Mouse (Mus musculus): ENCODE measurements at regions not wholly inside any gene's neighbourhood (a gene's known extent, or its start where the extent isn't known, plus 50 kb on each side); places are given as distances from the start of the nearest gene placed in this dataset.

DNA sequence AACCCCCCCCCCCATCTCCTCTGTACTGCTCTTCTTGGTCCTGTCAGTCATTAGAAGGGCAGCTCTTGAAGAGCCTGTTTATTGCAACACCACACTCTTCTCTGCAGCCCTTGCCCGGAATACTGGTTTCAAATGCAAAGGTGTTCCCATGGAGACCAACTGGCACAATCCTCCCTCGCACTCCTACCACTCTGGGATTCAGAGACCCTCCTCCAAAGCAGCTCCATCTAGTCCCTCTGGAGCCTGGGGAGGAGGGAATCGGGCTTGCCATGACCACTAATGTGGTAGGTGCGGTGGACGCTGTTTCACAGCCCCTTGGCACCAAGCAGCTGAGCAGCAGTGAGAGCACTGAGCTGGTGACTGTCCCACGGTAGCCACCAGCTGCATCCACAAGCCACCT, 83.1 kb downstream of the Stk35 start:
- DNase-seq (ENCODE audit: low spot score in 2 of 2): no peak

- DNase-seq (ENCODE audit: low spot score in 2 of 2): no peak
Measured at GRCm38 (mm10) chr2:129884316-129884715, 84.0 kb downstream of the Stk35 start.

GRCm38 (mm10) chr2:129885536-129885935, 85.2 kb downstream of the Stk35 start:
- peak in 1 of 2 experiments; percentile 44 for DNase-seq (ENCODE audit: low spot score in 2 of 2)

GRCm38 (mm10) chr2:129893231-129893630, 92.9 kb downstream of the Stk35 start:
- DNase-seq (ENCODE audit: low spot score in 2 of 2): peak in 1 of 2 experiments; percentile 20

DNA sequence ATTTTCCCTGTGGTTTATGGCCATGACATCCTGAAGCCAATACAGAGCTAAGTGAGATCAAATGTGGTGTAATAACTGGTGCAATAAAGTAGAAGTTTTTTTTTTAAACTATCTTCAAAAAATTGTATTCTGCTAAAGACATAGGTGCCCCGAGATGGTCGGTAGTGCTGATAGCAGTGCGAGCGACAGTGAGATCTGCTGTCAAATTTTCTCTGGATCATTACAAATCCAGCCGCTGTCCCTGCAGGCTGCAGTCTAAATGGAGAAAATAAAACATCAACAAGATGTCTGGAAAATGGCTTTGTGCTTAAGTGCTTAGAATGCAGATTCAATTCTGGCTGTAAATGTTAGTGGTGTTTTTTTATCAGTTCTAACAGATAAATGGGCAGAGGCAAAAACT, 93.5 kb downstream of the Stk35 start:
- no peak for DNase-seq (ENCODE audit: low spot score in 2 of 2)

DNA sequence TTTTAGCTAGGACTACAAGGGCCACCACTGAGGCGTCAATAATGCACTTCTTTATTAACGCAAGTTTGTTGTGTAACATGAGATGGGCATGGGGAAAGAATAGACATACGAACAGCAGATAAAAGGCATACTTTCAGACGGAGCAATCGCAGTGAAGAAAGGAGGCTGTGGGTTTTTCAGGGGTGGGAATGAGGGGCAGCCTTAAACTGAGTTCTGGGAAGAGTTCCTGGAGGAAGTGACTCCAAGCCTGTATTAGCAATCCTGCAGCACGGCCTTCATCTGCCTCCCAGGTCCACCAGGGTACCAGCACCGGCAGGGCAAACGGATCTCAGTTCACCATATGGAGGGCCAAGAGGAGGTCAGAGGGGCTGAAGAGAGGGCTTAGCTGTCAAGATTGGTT, 94.6 kb downstream of the Stk35 start:
- DNase-seq (ENCODE audit: low spot score in 2 of 2): no peak

DNA sequence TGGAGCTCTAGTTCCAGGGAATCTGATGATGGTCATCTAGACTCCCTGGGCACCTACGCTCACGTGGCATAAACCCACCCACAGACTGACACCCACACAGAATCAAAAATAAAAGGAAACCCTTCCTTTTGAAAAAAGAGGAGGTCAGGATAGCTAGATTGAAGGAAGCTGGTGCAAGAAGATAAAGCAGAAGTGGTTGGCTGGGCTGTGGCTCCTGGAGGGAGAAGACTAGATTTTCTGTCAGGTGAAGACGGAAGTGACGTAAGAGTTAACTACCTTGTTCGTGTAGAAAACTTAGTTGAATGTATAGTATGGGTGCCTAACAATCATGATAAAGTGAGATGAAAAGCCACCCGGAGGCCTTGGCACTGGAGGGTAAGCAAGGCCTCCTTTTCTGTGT, 95.1 kb downstream of the Stk35 start:
- DNase-seq (ENCODE audit: low spot score in 2 of 2): no peak

DNA sequence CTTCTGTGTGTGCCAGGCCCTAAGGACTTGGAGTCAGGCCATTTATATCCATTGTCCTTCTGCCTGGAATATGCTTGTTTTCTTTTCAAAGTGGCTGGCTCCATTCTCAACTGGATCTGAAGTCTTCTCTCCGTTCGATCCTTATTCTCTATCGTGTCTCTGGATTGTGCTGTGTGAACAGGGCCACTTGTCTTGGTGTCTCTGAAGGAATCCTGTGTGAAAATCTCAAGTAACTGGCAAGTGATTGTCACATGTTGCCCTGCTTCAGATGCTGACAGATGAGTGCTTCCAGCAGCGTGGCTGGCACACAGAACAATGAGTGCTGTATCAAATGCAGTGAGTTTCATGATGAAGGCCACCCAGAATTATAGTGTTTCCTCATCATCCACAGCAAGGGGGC, 96.4 kb downstream of the Stk35 start:
- DNase-seq (ENCODE audit: low spot score in 2 of 2): no peak

DNA sequence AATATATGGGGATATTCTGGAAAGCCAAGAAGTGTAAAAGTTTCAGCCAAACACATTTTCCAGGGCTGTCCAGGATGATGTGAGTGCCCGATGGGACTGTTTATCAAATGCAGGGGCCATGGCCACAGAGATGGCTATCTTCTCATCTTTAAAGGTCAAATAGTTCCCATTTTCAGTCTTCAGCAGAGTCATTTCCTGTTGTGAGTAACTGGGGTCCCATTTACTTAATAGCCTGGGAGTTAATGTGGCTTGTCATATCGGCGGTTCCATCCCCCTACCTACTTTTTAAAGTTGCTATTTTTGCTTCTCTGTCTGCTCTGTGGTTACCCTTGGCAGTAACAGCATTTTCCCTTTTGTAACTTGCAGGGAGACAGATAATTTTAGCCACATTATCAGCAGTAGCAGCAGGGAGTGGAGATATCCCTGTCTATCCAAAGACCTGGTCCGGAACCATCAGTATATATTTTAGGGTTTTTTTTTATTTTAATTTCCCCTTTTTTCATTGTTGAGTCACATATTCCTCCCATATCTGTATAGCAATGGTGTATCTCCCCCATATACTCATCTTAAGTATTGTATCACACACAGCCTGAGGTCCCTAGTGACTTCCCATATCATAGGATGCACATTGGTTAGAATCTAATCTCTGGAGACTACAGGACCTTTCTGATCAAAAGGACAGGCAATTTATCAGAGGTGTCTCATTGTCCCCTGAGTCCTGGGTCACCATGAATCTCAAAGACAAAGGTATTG, 103.2 kb downstream of the Stk35 start:
- DNase-seq (ENCODE audit: low spot score in 2 of 2): no peak

DNA sequence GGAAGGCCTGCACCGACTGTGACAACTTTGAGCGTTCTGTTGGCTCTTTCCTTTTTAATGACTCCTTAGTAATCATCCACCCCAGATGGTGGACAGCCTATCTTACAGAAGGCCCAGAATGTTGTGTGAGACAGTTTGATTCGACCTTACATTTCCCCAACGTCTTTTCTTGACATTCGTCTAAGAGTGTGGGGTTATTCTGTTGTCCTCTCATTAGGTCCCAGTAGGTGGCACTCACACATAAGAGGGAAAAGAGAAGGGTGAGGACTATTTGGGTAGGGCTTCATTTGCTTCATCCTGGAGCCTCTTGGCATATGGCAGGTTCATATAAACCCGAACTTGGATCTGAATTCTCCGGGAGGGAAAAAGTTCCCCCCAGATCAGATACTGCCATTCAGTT, 104.4 kb downstream of the Stk35 start:
- no peak for DNase-seq (ENCODE audit: low spot score in 2 of 2)

DNA sequence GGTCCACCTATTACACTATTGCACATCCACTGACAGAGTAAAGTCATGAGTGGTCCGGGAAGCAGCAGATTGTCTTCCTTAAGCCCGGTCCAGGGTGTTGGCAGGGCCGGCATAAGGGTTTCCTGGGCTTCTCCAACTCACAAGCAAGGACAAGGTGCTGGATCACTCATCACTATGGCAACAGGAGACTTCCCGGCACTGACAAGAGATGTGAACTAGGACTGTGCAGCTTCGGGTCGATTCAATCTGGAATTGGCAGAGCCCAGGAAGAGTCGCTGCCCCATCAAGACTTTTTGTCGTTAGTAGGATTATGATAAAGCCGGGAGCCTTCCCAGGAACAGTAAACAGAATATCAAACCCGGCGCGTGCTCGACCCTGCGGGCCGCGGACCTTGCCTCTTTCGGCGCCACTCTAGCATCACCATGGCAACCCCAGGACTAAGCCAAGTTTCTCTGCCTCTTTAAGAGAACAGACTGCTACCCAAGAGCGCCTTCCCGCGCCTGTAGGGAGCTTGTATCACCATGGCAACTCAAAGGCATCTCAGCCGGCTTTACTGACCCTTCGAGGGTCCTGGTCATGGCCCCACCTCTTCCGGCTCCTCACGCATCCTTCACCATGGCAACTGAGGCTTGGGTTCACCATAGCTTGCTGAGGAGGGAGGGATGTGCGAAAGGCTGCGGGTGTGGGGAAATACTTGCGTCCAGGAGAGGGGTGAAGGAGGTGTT, 103.3 kb upstream of the Tgm3 start:
- no peak for DNase-seq (ENCODE audit: low spot score in 2 of 2)

DNA sequence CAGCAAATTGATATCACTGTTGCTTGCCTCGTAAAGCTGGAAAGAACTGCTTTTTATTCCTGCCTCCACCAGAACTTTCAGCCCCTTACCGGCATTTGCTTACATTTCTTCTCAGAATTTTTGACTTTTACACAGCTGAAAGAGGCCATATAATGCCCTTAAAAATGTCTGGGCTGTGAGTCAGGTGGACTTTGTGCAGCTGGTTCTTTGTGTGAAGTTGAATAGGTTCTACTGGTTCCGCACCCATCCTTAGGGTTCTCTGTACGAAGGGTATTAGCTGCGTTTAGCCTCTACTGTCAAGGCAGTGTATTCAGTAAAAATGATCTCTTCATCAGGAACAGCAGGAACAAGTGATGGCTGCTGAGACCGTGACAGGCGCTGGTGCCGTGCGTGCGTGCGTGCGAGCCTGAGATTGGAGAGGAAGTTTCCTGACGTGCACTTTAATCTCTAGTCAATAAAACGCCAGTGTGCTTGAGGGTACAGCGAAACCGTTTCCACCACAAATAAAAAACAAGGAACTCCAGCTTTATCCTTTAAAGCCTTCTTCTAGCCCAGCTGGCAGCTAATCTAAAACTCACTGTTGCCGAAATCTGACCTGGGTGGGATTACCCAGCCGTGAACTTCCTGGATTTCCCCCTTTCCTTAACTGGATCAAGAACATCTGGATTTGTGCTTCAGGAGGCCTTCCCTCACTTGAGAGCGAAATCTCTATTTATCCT, 100.8 kb upstream of the Tgm3 start:
- no peak for DNase-seq (ENCODE audit: low spot score in 2 of 2)

DNA sequence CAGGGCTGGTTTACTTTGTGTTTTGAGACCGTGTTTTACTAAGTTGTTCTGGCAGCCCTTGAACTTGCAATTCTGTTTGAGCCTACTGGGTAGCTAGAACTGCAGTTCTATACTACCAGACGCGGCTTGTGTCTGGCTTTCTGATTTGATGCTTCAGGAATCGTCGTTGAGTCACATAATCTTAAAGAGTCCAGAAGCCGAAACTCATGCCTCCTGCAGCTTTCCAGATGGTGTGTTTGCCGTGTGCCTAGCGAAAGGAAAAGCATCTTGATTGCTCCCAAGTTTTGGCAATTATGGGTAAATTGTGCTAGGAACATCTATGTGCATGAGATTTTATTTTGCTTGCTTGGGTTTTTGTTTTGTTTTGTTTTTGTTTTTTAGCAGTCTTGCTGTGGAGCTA, 99.6 kb upstream of the Tgm3 start:
- DNase-seq (ENCODE audit: low spot score in 2 of 2): no peak

GRCm38 (mm10) chr2:129914261-129914660, 97.9 kb upstream of the Tgm3 start:
- DNase-seq (ENCODE audit: low spot score in 2 of 2): no peak

GRCm38 (mm10) chr2:129916411-129916810, 95.7 kb upstream of the Tgm3 start:
- no peak for DNase-seq (ENCODE audit: low spot score in 2 of 2)

DNA sequence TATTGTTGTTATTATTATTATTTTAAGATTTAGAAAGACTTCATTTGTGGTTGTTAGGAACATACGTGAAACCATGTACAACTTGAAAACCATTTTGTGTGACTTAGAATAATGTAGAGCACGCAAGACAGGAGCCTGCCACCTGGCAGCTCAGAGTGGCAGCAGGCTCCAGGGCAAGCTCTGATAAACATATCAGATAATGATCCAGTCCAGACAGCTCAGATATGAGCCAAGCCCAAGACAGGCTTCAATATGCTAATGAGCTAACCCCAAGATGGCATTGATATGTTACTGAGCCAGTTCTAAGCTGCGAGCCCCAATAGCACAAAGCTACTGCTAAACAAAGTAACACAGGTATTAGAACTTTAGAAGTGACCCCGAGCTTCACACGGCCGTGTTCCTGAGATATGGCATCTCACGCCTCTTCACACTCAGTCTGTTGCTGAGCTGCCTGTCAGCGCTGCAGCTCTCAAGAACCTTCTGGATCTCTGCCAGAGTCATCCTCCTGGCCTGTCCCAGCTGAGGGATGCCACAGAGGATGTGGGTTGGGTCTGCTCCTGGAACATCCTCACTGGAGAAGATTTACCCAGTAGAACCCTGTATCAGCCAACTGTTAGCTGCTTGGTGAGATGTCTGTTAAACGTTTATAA, 93.9 kb upstream of the Tgm3 start:
- no peak for DNase-seq (ENCODE audit: low spot score in 2 of 2)

DNA sequence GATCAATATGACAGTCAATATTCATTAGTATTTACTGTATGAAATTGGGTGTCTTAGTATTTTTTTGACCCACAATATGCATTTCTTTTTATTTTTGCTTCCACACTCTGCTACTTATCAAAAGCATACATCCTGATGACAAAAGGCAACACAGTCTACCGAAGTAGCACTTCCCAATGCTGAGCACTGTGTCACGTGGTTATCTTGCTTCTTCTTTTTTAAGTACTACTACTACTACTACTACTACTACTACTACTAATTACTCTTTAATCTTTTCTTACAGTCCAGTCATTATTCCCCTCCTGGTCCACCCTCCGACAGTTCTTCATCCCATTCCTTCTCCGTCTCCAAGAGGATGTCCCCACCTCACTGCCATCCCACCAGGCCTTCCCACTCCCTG, 92.6 kb upstream of the Tgm3 start:
- no peak for DNase-seq (ENCODE audit: low spot score in 2 of 2)

GRCm38 (mm10) chr2:129927218-129927617, 84.9 kb upstream of the Tgm3 start:
- no peak for DNase-seq (ENCODE audit: low spot score in 2 of 2)

DNA sequence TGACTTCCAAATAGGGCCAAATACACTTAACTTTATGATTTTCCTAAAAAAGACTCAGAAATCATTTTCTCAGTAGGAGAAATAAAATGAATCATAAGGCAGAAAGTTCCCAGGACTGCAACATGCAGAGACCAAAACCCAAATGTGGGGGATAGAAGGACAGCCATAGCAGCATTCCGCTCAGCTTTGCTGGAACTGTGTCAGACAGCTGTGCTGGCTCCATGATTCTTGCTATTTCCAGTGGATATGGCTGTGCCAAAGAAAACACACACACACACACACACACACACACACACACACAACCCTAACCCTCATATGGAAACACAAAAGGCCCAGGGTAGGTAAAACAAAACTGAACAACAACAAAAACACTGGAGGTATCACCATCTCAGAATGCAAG, 78.6 kb upstream of the Tgm3 start:
- peak in 1 of 2 experiments; percentile 43 for DNase-seq (ENCODE audit: low spot score in 2 of 2)

DNA sequence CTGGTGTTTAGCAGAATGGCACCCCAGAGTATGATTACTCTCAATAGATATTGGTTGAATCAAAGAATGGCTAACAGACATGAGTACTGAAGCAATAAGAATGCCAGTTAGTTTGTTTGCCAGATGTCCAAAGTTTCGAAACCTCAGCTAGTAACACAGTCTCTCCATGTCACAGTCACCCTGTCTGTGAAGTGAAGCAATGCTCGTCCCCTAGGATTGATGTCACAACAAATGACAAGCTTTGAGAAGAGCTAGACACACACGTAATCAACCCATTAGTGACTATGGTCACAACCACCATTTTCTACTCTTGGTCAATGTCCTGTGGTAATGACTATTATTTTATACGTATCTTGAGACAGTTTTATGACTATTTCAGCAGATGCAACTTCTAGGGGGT, 69.3 kb upstream of the Tgm3 start:
- DNase-seq (ENCODE audit: low spot score in 2 of 2): no peak

GRCm38 (mm10) chr2:129947847-129948553, 64.1 kb upstream of the Tgm3 start:
- DNase-seq (ENCODE audit: low spot score in 2 of 2): no peak
